Mouse (Mus musculus) CH12F3 (cell line): ENCODE measurements at regions not wholly inside any gene's neighbourhood (a gene's known extent, or its start where the extent isn't known, plus 50 kb on each side); places are given as distances from the start of the nearest gene placed in this dataset.

Experiments
- in situ Hi-C: fragments of 300-500 bp; cut with MboI; formaldehyde crosslinking; loops from 2 replicates; pipeline ENCODE4 v1.14.3; 2020; ENCODE audit warnings: low sequenced_read_pairs

GRCm38 (mm10) chr15:63671081-63671480 is 173.9 kb downstream of the Gsdmc2 start:
- in situ Hi-C loops: no loop called here

GRCm38 (mm10) chr15:63670561-63670960 is 174.4 kb downstream of the Gsdmc2 start:
- in situ Hi-C loops: no loop called here

GRCm38 (mm10) chr15:63667536-63667935 is 177.4 kb downstream of the Gsdmc2 start:
- in situ Hi-C loops: no loop called here

- in situ Hi-C loops: no loop called here
Observed at GRCm38 (mm10) chr15:63665517-63665916, 179.5 kb downstream of the Gsdmc2 start.

- in situ Hi-C loops: no loop called here
Observed at GRCm38 (mm10) chr15:63664877-63665276, 180.1 kb downstream of the Gsdmc2 start.

DNA sequence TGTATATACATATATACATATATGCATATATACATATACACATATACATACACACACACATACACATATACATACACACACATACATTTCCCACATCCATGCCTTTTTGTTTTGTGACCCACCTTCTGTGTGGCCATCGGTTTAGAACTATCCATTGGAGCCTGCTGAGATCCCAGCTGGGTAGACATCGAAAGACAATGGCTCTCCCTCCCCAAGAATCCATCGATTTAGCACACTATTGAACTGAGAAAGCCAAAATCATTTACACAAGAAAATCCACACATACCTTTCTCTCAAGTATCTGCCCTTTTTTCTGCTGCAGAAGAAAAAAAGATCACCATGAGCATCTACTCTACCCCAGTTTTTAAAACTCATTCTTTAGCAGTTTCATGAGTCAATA is 182.8 kb downstream of the Gsdmc2 start:
- in situ Hi-C loops: no loop called here

DNA sequence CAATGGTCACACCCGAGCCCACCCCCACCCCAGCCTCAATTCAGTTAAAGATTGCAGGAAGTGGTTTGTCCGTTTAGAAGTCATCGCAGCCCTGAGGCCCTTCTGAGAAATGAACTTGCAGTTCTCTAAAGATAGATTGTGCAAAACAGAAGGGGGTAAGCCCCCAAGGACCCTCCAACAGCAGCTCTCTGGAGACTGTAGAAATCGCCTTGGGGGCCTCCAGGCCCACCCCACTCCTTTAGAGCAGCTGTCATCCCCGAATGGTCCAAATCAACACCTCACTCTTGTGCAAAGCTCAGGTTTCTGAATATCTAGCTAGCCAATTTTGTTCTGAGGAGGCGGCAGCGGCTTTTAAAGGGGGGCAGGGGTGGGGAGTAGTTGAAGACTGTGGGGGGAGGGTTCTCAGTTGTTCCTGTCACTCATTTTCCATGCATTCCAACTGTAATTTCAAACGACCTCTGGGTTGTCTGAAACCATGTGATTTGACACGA is 186.9 kb downstream of the Gsdmc2 start:
- in situ Hi-C loops: no loop called here

- in situ Hi-C loops: no loop called here
Observed at GRCm38 (mm10) chr15:63652216-63652961, 192.6 kb downstream of the Gsdmc2 start.

GRCm38 (mm10) chr15:63651120-63651519 is 193.9 kb downstream of the Gsdmc2 start:
- in situ Hi-C loops: no loop called here

DNA sequence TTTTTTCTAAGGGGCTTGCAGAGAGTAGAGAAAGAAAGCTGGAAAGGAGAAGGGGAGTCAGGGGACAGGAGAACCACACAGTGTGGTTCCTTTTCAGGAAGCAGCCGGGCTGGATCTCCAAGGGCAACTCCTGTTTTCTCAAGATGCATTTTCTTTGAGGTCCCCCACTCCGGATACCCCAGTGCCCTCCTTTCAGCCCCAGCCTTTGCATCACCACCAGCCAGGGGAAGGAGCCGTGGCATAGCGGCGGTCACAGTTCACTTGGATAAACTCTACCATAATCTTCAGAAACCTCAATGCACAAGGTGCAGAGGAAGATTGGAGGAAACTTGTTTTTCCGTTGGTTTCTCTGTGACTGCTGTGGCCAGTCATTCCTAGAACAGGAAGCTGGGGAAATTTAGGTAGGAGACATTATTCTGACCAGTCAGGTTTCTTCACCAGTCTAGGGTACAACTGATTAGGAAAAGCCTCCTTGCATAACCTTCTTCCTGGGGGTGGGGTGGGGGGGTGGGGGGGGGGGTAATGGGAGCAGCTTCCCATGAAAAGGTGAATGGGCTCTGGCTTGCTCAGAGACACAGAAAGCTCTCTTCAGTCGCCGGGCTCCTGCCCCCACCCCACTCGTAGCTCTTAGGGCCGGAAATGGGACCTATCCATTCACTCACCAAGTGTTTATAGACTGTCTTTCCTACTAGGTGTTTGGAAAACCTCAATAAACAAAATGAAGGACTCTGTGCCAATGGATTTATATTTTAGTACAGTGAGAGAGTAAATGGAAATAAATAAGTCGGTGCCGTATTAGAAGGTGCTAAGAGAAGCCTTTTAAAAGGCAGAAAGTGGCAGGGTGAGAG is 196.6 kb downstream of the Gsdmc2 start:
- in situ Hi-C loops: no loop called here

GRCm38 (mm10) chr15:63624814-63625213 is 220.2 kb downstream of the Gsdmc2 start:
- in situ Hi-C loops: no loop called here

- in situ Hi-C loops: no loop called here
Observed at GRCm38 (mm10) chr15:63624249-63624648, 220.7 kb downstream of the Gsdmc2 start.

DNA sequence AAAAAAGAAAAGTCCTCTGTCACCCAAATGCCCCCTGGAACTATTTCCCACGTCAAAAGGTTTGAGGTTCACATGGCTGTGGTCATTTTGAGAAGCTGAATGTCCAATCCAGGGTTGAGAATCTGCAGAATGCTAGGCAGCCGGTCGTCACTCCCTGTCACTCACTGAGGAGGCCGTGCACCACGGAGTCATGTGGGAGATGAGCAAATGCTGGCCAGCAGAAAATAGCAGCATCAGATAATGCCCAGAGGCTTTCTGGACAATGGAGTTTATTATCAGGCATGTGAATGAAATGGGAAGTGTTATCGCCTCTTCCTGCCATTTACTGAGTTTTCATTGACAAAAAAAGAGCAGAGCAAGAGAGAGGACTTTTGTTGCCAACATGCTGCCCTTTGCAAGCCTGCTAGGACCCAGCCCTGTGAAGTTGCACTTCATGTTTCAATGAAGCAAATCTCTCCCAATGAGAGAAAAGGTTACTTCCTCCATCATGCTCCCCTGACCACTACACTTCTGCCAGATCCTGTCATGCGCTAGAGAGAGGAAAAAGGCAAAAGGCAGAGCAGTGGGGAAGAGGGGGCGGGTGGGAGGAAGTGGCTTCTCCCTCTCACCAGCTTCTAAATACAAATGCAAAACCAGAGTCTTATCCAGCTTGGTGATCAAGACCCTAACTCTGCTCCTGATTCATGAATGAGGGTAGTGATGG is 228.3 kb downstream of the Gsdmc2 start:
- in situ Hi-C loops: no loop called here

- in situ Hi-C loops: no loop called here
Observed at GRCm38 (mm10) chr15:63614191-63614590, 230.8 kb downstream of the Gsdmc2 start.

- in situ Hi-C loops: no loop called here
Observed at GRCm38 (mm10) chr15:63613120-63613519, 231.9 kb downstream of the Gsdmc2 start.

GRCm38 (mm10) chr15:63611161-63611560 is 233.8 kb downstream of the Gsdmc2 start:
- in situ Hi-C loops: no loop called here

GRCm38 (mm10) chr15:63603100-63603714 is 241.8 kb downstream of the Gsdmc2 start:
- in situ Hi-C loops: no loop called here

GRCm38 (mm10) chr15:63601543-63601942 is 243.4 kb downstream of the Gsdmc2 start:
- in situ Hi-C loops: no loop called here

DNA sequence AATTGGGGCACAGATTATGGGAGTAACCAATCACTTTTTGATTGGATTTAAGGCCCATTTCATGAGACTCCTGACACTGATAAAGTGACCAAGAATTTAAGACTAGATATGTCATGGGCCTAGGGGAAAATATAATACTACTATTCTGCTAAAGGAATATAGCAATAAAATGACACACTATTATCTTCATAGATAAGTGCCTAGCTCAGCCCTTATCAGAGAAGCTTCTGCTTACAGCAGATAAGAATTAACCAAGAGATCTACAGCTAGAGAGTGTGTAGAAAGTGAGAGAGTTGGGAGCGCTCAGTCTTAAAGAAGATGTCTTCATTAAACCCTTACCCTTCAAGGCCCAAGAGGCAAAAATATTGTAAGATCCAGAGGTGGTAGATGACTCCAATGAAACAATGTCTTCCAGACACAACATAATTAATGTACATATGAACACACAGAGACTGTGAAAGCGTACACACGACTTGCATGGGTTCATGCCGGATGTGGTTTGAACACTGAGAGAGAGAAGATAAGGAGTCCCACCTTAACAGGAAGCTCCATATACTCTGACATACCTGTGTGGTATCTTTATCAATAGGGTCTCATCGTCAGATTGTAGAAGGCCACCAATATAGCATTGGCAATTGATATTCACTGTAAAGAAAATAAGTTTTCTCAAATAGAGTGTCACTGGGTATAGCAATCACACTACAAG is 252.1 kb downstream of the Gsdmc2 start:
- in situ Hi-C loops: no loop called here

- in situ Hi-C loops: no loop called here
Observed at GRCm38 (mm10) chr15:63559293-63559692, 285.7 kb downstream of the Gsdmc2 start.
